Mouse (Mus musculus) embryonic fibroblast, embryonic 13.5 days (primary cell): ENCODE data around the gene Gm20388.

Experiments used
- CTCF ChIP-seq: IDR thresholded peaks from 2 replicates; pipeline ENCODE4 v1.5.1; 2011; ENCODE audit warnings: mild to moderate bottlenecking, control low read depth, low read length, moderate library complexity, borderline replicate concordance; ENCODE audit not compliant: insufficient read depth
- POLR2A ChIP-seq: IDR thresholded peaks from 2 replicates; pipeline ENCODE4 v1.6.1; 2011; ENCODE audit warnings: low read depth, mild to moderate bottlenecking, control low read depth, low read length, moderate library complexity

DNA sequence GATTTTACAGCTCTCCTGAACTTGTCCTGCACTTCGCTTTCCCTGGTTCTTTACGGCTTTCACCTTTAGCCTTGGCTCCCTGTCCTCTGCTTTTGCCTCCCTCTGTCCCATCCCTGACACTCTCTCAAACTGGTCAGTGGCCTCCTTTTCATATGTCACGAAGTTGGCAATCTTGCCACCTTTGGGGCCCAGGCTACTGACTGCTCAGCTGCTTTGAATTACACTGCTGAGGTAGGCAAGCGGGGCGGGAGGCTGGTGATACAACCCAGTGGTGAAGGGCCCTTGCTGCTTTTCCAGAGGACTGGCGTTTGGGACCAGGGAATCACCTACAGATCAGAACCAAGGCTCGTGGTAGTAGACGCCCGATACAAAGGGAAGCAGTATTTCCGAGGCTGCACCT, 3465.1 kb downstream of the Gm20388 start:
- no peak for TF ChIP-seq CTCF
- TF ChIP-seq POLR2A = no peak
